Mouse (Mus musculus): ENCODE data around the gene Tra2a.

- TF ChIP-seq MYOD1 (IDR thresholded peaks at IDR 0.05; ENCODE audit: control insufficient read depth in 1 of 3, insufficient read length in 2 of 3, low read depth in 2 of 3) (no peak), POLR2A (IDR thresholded peaks at IDR 0.05; ENCODE audit: insufficient read length, low read depth) (no peak), E2F4 (IDR thresholded peaks at IDR 0.05; ENCODE audit: insufficient read depth) (no peak), MAX (IDR thresholded peaks at IDR 0.05; ENCODE audit: low read depth) (no peak), CEBPB (IDR thresholded peaks at IDR 0.05; ENCODE audit: insufficient read depth, poor library complexity, severe bottlenecking) (no peak), USF1 (IDR thresholded peaks at IDR 0.05; ENCODE audit: low read depth) (no peak), MYOG (IDR thresholded peaks at IDR 0.05; ENCODE audit: control insufficient read depth in 1 of 3, insufficient read depth in 1 of 3, insufficient read length in 2 of 3, low read depth in 2 of 3) (no peak), POLR2AphosphoS2 (IDR thresholded peaks at IDR 0.05; ENCODE audit: insufficient read length, low read depth) (no peak), TCF12 (IDR thresholded peaks at IDR 0.05; ENCODE audit: insufficient read depth, poor library complexity, severe bottlenecking) (no peak)
Observed at GRCm38 (mm10) chr6:49228126-49228679, 35.6 kb downstream of the Tra2a start.
